ENCODE assay signal across 9 mouse cellular contexts in genomic region chr6:40123070-40123690, GRCm38 (mm10).
DNase-seq lines count a peak whose midpoint lies in the region; ATAC-seq lines count a peak whose summit lies in the region.
"Had no signal": no experiment of that assay in that cellular context is flagged by ENCODE, and none has a peak within 500 bp of the region (broad histone marks: within the 10 kb centered on the region; RNA-seq: fewer than 3 reads in every experiment).

No protein-coding gene starts in this region.

- peak; percentile 3 to 5 for DNase-seq in heart, adult 9 months (ENCODE audit: low spot score in 2 of 2)
- peak; percentile 99 for DNase-seq in 3T3-L1 (ENCODE audit: low read depth, low spot score)
- DNase-seq in adrenal gland, postnatal 14 days = peak; percentile 24
- no peak for DNase-seq in thymus, postnatal 10 days (ENCODE audit: low spot score in 2 of 2)
- DNase-seq: thymus, adult 2 months had no signal

- H3K4me1 ChIP-seq in heart, embryonic 11.5 days (ENCODE audit: control insufficient read depth, insufficient read depth, low read length) = no peaks in the 10 kb centered on the region
- H3K4me1 ChIP-seq in forebrain, embryonic 15.5 days = peaks cover 19% of the 10 kb centered on the region

- no peak overlapping the region for H3K9ac ChIP-seq in heart, embryonic 11.5 days (ENCODE audit: low read depth, low read length)
- no peak overlapping the region for H3K9ac ChIP-seq in forebrain, embryonic 15.5 days (replicated peaks)

- WGBS in heart, embryonic 11.5 days (ENCODE audit: insufficient replicate concordance) = 73% methylated on average over 12 of the region's 12 CpGs
- 54% methylated on average over 12 of the region's 12 CpGs for WGBS in forebrain, embryonic 15.5 days

- H3K27me3 ChIP-seq in heart, embryonic 11.5 days (ENCODE audit: control insufficient read depth, insufficient read depth, low read length) = no peaks in the 10 kb centered on the region
- no peaks in the 10 kb centered on the region for H3K27me3 ChIP-seq in forebrain, embryonic 15.5 days

- H3K4me3 ChIP-seq in heart, embryonic 11.5 days (ENCODE audit: low read depth, low read length) = no peak overlapping the region
- no peak overlapping the region for H3K4me3 ChIP-seq in forebrain, embryonic 15.5 days

- H3K36me3 ChIP-seq in heart, embryonic 11.5 days (ENCODE audit: control insufficient read depth, insufficient read depth, low read length) = no peaks in the 10 kb centered on the region
- no peaks in the 10 kb centered on the region for H3K36me3 ChIP-seq in forebrain, embryonic 15.5 days

- no peak overlapping the region for H3K4me2 ChIP-seq in heart, embryonic 11.5 days
- H3K4me2 ChIP-seq in forebrain, embryonic 15.5 days (replicated peaks) = no peak overlapping the region

- H3K9me3 ChIP-seq in heart, embryonic 11.5 days (replicated peaks; ENCODE audit: control insufficient read depth, low read length) = no peaks in the 10 kb centered on the region
- no peaks in the 10 kb centered on the region for H3K9me3 ChIP-seq in forebrain, embryonic 15.5 days

- no peak overlapping the region for H3K27ac ChIP-seq in heart, embryonic 11.5 days (ENCODE audit: low read depth, low read length)
- no peak overlapping the region for H3K27ac ChIP-seq in forebrain, embryonic 15.5 days (replicated peaks)

- no peak for ATAC-seq in heart, embryonic 11.5 days (replicated peaks; ENCODE audit: insufficient number of reproducible peaks, low FRiP score, low TSS enrichment)
- peak; percentile 60; the same call in 1 of the 2 replicates for ATAC-seq in forebrain, embryonic 15.5 days (replicated peaks)
- ATAC-seq in monocyte, adult 5-6 weeks (replicated peaks; ENCODE audit: insufficient number of reproducible peaks, low FRiP score, low TSS enrichment, poor library complexity, severe bottlenecking) = no peak
- ATAC-seq: lung, postnatal 0 days had no signal

Comparison
In these comparisons a context has a peak if more than half of its experiments do, and no peak if none do; other contexts are left out.
1. DNase-seq: peak in heart, adult 9 months (2 of 2), 3T3-L1 (single experiment) and adrenal gland, postnatal 14 days (single experiment); none in thymus, postnatal 10 days (0 of 2).